Mouse (Mus musculus) erythroblast, embryonic 14.5 days (primary cell): ENCODE measurements around the gene Pank4.

Source experiments
- GATA1 ChIP-seq: IDR thresholded peaks from 2 replicates; pipeline ENCODE4 v1.6.1; 2012; ENCODE audit warnings: low read length, inconsistent platforms, mixed read lengths
- TAL1 ChIP-seq: IDR thresholded peaks from 3 replicates; pipeline ENCODE4 v1.6.1; 2012; ENCODE audit warnings: low read length, inconsistent platforms, mixed read lengths

DNA sequence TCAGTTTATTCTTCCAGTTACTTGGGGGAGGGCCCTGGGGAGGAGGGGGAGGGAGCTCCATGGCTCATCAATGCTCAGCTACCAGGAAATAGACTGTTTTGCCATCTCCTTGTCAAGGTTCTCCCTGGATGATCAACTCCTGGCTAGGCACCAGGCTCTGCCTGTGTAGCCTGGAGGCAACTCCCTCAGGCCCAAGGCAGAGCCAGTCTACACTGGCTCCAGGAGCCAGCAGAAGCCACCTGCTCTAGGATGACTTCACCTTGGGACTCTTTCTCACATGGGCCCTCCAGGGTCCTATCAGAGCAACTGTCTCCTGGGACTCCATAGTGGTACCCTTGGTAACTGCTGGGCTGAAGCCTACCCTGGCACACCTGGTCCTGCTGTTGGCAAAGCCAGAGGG is 44.2 kb downstream of the Pank4 start:
- TF ChIP-seq GATA1 (no peak), TAL1 (no peak)
